Mouse (Mus musculus) lung, adult 2 months (tissue): ENCODE results near the gene Heatr6.
A peak's percentile ranks its signal among the peaks of the same experiment; 100 is the strongest.

Experiments
- CTCF ChIP-seq: fragments of 200-500 bp; IDR thresholded peaks from 2 replicates; pipeline ENCODE4 v1.5.1; 2011; ENCODE audit warnings: mild to moderate bottlenecking, low read length, control low read depth; ENCODE audit not compliant: insufficient read depth
- POLR2A ChIP-seq: fragments of 200-500 bp; IDR thresholded peaks from 2 replicates; pipeline ENCODE4 v1.6.1; 2011; ENCODE audit warnings: low read depth, mild to moderate bottlenecking, control low read depth, low read length, borderline replicate concordance; ENCODE audit errors: extremely low read depth

DNA sequence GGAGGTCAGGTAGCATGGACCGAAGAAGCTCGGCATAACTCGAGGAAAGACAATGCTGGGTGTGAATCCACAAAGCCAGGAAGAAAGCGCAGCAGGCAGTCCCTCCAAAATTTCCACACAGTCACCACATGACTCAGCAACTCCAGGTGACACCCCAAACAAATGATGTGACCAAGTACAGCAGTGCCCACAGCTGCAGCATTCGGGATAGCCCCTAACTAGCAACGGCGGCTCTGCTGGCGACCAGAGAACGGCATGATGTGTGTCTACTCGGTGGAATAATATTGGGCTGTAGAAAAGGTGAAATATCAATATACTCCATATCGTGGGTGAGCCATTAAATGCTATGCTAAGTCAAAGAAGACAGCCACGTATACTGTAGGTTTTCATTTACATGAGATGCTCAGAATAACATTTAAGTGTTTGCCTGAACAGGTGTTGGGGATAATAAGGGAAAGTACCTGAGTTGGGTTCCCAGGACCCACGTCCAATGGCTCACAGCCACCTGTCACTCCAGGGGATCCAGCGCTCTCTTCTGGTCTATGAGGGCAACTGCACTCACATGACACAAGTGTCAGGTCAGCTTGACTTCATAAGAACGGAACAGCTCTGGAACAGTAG is 34.0 kb downstream of the Heatr6 start:
- TF ChIP-seq CTCF = 0 out of 2 replicates have a peak, but pooled peaks have one; percentile 3
- TF ChIP-seq POLR2A = no peak
